Mouse (Mus musculus) neural tube, embryonic 15.5 days (tissue): ENCODE results near the gene Vgll4. TPM values are rescaled to one million over a fixed set of nuclear protein-coding genes. Genes with fewer than 3 reads are reported as not detected.

Experiments used
- ATAC-seq: fragments of 200-750 bp; cut with Nextera tagmentation; 2 replicates; pipeline ENCODE4 v1.8.0; 2017; ENCODE audit warnings: mild to moderate bottlenecking, moderate TSS enrichment, moderate library complexity; ENCODE audit not compliant: low FRiP score
- H3K27ac ChIP-seq: fragments of 300-500 bp; sonication (generic); replicated peaks from 2 replicates; pipeline ENCODE4 v1.5.1; 2015; ENCODE audit warnings: mild to moderate bottlenecking, inconsistent platforms
- H3K27me3 ChIP-seq: fragments of 300-500 bp; sonication (generic); replicated peaks from 2 replicates; pipeline ENCODE4 v1.6.1; 2015; ENCODE audit warnings: inconsistent platforms
- H3K36me3 ChIP-seq: fragments of 300-500 bp; sonication (generic); 2 replicates; pipeline ENCODE4 v1.6.1; 2015; ENCODE audit warnings: inconsistent platforms
- H3K4me1 ChIP-seq: fragments of 300-500 bp; sonication (generic); 2 replicates; pipeline ENCODE4 v1.6.1; 2015; ENCODE audit warnings: inconsistent platforms
- H3K4me2 ChIP-seq: fragments of 300-500 bp; sonication (generic); 2 replicates; pipeline ENCODE4 v1.6.1; 2015; ENCODE audit warnings: inconsistent platforms, mild to moderate bottlenecking, moderate library complexity
- H3K4me3 ChIP-seq: fragments of 300-500 bp; sonication (generic); replicated peaks from 2 replicates; pipeline ENCODE4 v1.5.1; 2015; ENCODE audit warnings: mild to moderate bottlenecking, inconsistent platforms
- H3K9ac ChIP-seq: fragments of 300-500 bp; sonication (generic); replicated peaks from 2 replicates; pipeline ENCODE4 v1.6.1; 2015; ENCODE audit warnings: mild to moderate bottlenecking, inconsistent platforms
- H3K9me3 ChIP-seq: fragments of 300-500 bp; sonication (generic); replicated peaks from 2 replicates; pipeline ENCODE4 v1.6.1; 2016; ENCODE audit warnings: inconsistent platforms
- WGBS: fragments of 180-500 bp; shearing (Covaris S2); methylation state at CpG from one replicate; pipeline ENCODE4 v1.1.7; 2015; ENCODE audit warnings: mixed read lengths; 5-methylcytosine and 5-hydroxymethylcytosine counted together
- polyA plus RNA-seq: library from polyadenylated mRNA; unstranded; fragments of >200 nt; fragmentation: Nextera tagmentation; extraction: Ambion mirVana; gene quantifications from 2 replicates; pipeline ENCODE4 v1.2.1, GENCODE M21; 2015

Gene Vgll4
- polyA plus RNA-seq, 1 experiment from 2014 or later = 51.4 TPM

GRCm38 (mm10) chr6:114831807-114832206 is 138.0 kb downstream of the Vgll4 start:
- Histone ChIP-seq H3K9me3 (no peaks in the 10 kb centered on the region), H3K4me3 (no peak overlapping the region), H3K4me2 (no peak overlapping the region), H3K36me3 (no peaks in the 10 kb centered on the region), H3K27ac (no peak overlapping the region), H3K4me1 (peaks cover 25% of the 10 kb centered on the region), H3K9ac (no peak overlapping the region), H3K27me3 (no peaks in the 10 kb centered on the region)
- WGBS = 95% methylated on average over 3 of the region's 3 CpGs
- no peak for ATAC-seq

GRCm38 (mm10) chr6:114829660-114830438 is 139.9 kb downstream of the Vgll4 start:
- H3K36me3 ChIP-seq = no peaks in the 10 kb centered on the region
- H3K9ac ChIP-seq = no peak overlapping the region
- ATAC-seq = no peak
- no peaks in the 10 kb centered on the region for H3K27me3 ChIP-seq
- no peaks in the 10 kb centered on the region for H3K9me3 ChIP-seq
- no peak overlapping the region for H3K27ac ChIP-seq
- H3K4me3 ChIP-seq = no peak overlapping the region
- 88% methylated on average over 9 of the region's 9 CpGs for WGBS
- H3K4me1 ChIP-seq = peaks cover 17% of the 10 kb centered on the region
- no peak overlapping the region for H3K4me2 ChIP-seq

- ATAC-seq = no peak
- Histone ChIP-seq H3K9ac (no peak overlapping the region), H3K4me2 (no peak overlapping the region), H3K4me3 (no peak overlapping the region), H3K27ac (no peak overlapping the region), H3K4me1 (no peaks in the 10 kb centered on the region), H3K9me3 (no peaks in the 10 kb centered on the region), H3K36me3 (no peaks in the 10 kb centered on the region), H3K27me3 (no peaks in the 10 kb centered on the region)
- 83% methylated on average over 2 of the region's 2 CpGs for WGBS
Measured at GRCm38 (mm10) chr6:114826889-114827288, 142.9 kb downstream of the Vgll4 start.

DNA sequence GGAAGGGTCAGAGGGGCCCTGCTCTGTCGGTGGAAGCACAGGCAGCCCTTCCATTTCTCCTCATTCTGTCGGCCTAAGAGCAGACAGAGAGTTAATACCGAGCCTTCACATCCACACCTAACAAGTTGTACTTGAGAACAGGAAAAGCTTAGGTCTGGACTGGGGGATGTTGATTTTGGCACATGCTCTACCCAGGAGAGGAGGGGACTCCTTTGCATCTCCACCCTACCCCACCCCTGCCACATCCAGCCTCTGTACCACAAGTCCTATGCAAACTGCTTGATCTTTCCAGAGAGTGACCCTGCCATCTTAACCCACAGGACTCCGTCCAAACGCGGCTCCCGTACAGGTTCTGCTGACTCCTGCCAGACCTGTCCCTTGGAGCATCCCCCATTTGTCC is 148.1 kb downstream of the Vgll4 start:
- H3K36me3 ChIP-seq = no peaks in the 10 kb centered on the region
- H3K27me3 ChIP-seq = no peaks in the 10 kb centered on the region
- no peaks in the 10 kb centered on the region for H3K9me3 ChIP-seq
- 89% methylated on average over 7 of the region's 7 CpGs for WGBS
- no peak overlapping the region for H3K4me3 ChIP-seq
- no peak overlapping the region for H3K27ac ChIP-seq
- no peak overlapping the region for H3K9ac ChIP-seq
- no peak for ATAC-seq
- H3K4me1 ChIP-seq = peaks cover 8% of the 10 kb centered on the region; the same call in 1 of the 2 replicates
- no peak overlapping the region for H3K4me2 ChIP-seq

GRCm38 (mm10) chr6:114819971-114820481 is 149.8 kb downstream of the Vgll4 start:
- no peak overlapping the region for H3K4me3 ChIP-seq
- no peaks in the 10 kb centered on the region for H3K9me3 ChIP-seq
- H3K4me1 ChIP-seq = peaks cover 8% of the 10 kb centered on the region; the same call in 1 of the 2 replicates
- no peaks in the 10 kb centered on the region for H3K27me3 ChIP-seq
- no peaks in the 10 kb centered on the region for H3K36me3 ChIP-seq
- 0 out of 2 replicates have a peak overlapping the region, but pooled peaks have one; percentile 28 for H3K27ac ChIP-seq
- WGBS = 66% methylated on average over 9 of the region's 9 CpGs
- no peak overlapping the region for H3K4me2 ChIP-seq
- ATAC-seq = no peak
- H3K9ac ChIP-seq = no peak overlapping the region

GRCm38 (mm10) chr6:114818471-114818870 is 151.3 kb downstream of the Vgll4 start:
- Histone ChIP-seq H3K4me1 (peaks cover 8% of the 10 kb centered on the region; the same call in 1 of the 2 replicates), H3K27ac (no peak overlapping the region; the same call in 1 of the 2 replicates), H3K36me3 (no peaks in the 10 kb centered on the region), H3K4me3 (no peak overlapping the region), H3K4me2 (no peak overlapping the region), H3K9me3 (no peaks in the 10 kb centered on the region), H3K27me3 (no peaks in the 10 kb centered on the region), H3K9ac (no peak overlapping the region)
- ATAC-seq = no peak
- 68% methylated on average over 6 of the region's 6 CpGs for WGBS

GRCm38 (mm10) chr6:114817948-114818347 is 151.8 kb downstream of the Vgll4 start:
- no peak overlapping the region for H3K4me3 ChIP-seq
- no peak overlapping the region for H3K4me2 ChIP-seq
- 65% methylated on average over 11 of the region's 11 CpGs for WGBS
- no peak overlapping the region for H3K9ac ChIP-seq
- no peaks in the 10 kb centered on the region for H3K36me3 ChIP-seq
- H3K27ac ChIP-seq = no peak overlapping the region; the same call in 1 of the 2 replicates
- H3K9me3 ChIP-seq = no peaks in the 10 kb centered on the region
- H3K4me1 ChIP-seq = peaks cover 8% of the 10 kb centered on the region; the same call in 1 of the 2 replicates
- no peak for ATAC-seq
- no peaks in the 10 kb centered on the region for H3K27me3 ChIP-seq

DNA sequence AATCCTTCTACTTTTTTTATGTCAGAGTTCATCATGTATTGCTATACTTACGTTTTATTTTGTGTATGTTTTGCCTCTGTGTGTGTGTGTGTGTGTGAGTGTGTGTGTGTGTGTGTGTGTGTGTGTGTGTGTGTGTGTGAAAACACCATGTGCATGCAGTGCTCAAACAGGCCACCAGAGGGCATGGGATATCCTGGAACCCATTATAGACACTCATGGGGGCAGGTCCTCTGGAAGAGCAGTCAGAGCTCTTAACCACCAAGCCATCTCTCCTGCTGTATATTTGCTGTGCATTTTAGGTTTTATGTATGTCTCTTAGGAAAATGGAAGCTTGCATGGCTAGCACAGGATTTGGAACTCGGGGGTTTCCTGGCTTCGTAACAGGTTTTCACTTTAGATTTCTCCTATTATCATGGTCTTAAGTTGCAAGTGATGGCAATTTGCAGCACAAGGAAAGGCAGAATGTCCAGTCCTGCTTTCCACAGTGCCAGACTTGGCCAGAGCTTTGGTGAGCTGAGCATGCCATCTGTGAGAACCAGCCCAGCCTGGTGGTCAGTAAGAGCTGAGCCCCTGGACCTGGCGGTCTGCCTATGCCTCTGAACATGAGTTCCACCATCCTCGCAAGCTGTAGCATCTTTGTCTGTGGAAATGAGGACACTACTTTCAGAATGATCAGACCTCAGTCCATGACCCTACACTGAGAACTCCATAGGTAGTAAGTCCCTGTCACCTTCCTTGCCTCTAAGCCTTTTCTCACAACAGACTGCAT is 154.7 kb downstream of the Vgll4 start:
- Histone ChIP-seq H3K27me3 (no peaks in the 10 kb centered on the region), H3K27ac (no peak overlapping the region), H3K4me3 (no peak overlapping the region), H3K9ac (no peak overlapping the region), H3K4me1 (peaks cover 7% of the 10 kb centered on the region; the same call in 1 of the 2 replicates), H3K4me2 (no peak overlapping the region), H3K36me3 (no peaks in the 10 kb centered on the region), H3K9me3 (no peaks in the 10 kb centered on the region)
- ATAC-seq = no peak
- 98% methylated on average over 5 of the region's 5 CpGs for WGBS

GRCm38 (mm10) chr6:114814199-114814881 is 155.5 kb downstream of the Vgll4 start:
- 52% methylated on average over 6 of the region's 6 CpGs for WGBS
- Histone ChIP-seq H3K9me3 (no peaks in the 10 kb centered on the region), H3K4me3 (no peak overlapping the region), H3K4me2 (no peak overlapping the region), H3K36me3 (no peaks in the 10 kb centered on the region), H3K4me1 (0 out of 2 replicates have a peak, but pooled peaks cover 8% of the 10 kb centered on the region), H3K9ac (no peak overlapping the region), H3K27ac (no peak overlapping the region), H3K27me3 (no peaks in the 10 kb centered on the region)
- ATAC-seq = no peak

DNA sequence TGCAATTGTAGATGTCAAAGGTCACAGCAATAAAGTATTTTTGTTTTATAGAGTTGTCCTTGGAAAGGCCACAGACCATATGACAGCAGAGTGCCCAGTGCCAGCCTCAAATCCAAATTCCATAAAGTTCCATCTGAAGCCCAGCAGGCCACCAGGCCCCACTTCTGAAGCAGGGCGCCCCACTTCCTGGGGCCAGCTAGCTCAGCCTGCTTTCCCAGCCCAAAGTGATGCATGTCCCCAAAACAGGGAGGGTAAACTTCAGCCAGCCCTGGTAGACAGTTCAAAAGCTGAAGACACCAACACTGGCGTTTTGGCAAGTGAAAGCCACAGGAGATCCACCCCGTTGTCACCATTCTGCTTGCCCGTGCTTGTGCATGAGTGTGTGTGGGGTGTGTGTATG is 157.0 kb downstream of the Vgll4 start:
- Histone ChIP-seq H3K36me3 (no peaks in the 10 kb centered on the region), H3K4me3 (no peak overlapping the region), H3K27me3 (no peaks in the 10 kb centered on the region), H3K4me1 (peaks cover 4% of the 10 kb centered on the region; the same call in 1 of the 2 replicates), H3K9ac (no peak overlapping the region), H3K4me2 (no peak overlapping the region), H3K9me3 (no peaks in the 10 kb centered on the region), H3K27ac (no peak overlapping the region)
- 88% methylated on average over 4 of the region's 4 CpGs for WGBS
- no peak for ATAC-seq

DNA sequence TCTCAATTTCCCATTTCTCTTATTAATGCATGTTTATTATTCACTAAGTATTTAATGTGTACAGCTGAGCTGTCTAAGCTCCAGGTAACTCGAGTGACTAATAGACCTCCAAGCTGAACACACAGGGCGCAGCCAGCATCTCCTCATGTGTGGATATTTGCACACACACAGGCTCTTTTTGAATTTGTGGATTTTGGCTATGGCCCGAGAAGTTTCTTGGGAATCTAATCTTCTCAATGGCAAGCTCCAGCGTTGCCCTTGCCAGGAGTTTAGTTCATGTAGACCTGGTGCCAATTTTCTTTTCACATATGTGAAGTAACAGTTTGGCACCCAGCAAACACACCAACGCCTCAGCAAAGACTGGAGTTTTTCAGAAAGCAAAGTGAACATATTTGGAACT is 157.5 kb downstream of the Vgll4 start:
- ATAC-seq = no peak
- Histone ChIP-seq H3K9ac (no peak overlapping the region), H3K4me3 (no peak overlapping the region), H3K4me1 (peaks cover 4% of the 10 kb centered on the region; the same call in 1 of the 2 replicates), H3K27ac (no peak overlapping the region), H3K36me3 (no peaks in the 10 kb centered on the region), H3K9me3 (no peaks in the 10 kb centered on the region), H3K27me3 (no peaks in the 10 kb centered on the region), H3K4me2 (no peak overlapping the region)
- WGBS = 78% methylated on average over 5 of the region's 5 CpGs
